Mouse (Mus musculus): ENCODE data around the gene Yipf3. TPM values are rescaled to one million over a fixed set of nuclear protein-coding genes. Genes with fewer than 3 reads are reported as not detected.

Gene Yipf3
- polyA plus RNA-seq (2012; rRNA removed) (92.5 and 136 TPM in 2 replicates), polyA plus RNA-seq (2014; fragmentation: Nextera tagmentation; extraction: Ambion mirVana) (134 and 142 TPM in 2 replicates)

GRCm38 (mm10) chr17:46247512-46248188 lies at the start of gene Yipf3, which contains the start of gene Polr1c:
TSS of gene Yipf3 (plus strand) at chr17:46248080.
TSS of gene Polr1c (minus strand) at chr17:46248054.
- WGBS = under 1% methylated on average over 52 of the region's 53 CpGs
- Histone ChIP-seq H3K4me1 (ENCODE audit: control insufficient read depth, insufficient read depth, low read length) (peaks cover 15% of the 10 kb centered on the region), H3K4me2 (replicated peaks; ENCODE audit: low read depth, low read length, severe bottlenecking) (peak within 1 kb of the TSS; percentile 87), H3K27ac (replicated peaks; ENCODE audit: low read depth, low read length) (peak within 1 kb of the TSS; percentile 52), H3K9me3 (ENCODE audit: control insufficient read depth, low read length) (no peaks in the 10 kb centered on the region), H3K36me3 (ENCODE audit: control insufficient read depth, insufficient read depth, low read length) (peaks cover 74% of the 10 kb centered on the region), H3K4me3 (replicated peaks; ENCODE audit: low read length) (peak within 1 kb of the TSS; percentile 72), H3K27me3 (ENCODE audit: control insufficient read depth, insufficient read depth, low read length) (no peaks in the 10 kb centered on the region), H3K9ac (ENCODE audit: low read depth, low read length, severe bottlenecking) (peak within 1 kb of the TSS; percentile 78)
- DNase-seq (ENCODE audit: low spot score) (peak; percentile 95), ATAC-seq (ENCODE audit: low FRiP score, low read depth) (peak; percentile 92)
- TF ChIP-seq POLR2A (IDR thresholded peaks at IDR 0.05; ENCODE audit: borderline replicate concordance, extremely low read depth, insufficient read depth, insufficient read length) = 0 out of 2 replicates have a peak, but pooled peaks have one; percentile 64

- H3K4me1 ChIP-seq (ENCODE audit: control insufficient read depth, insufficient read depth, low read length) = peaks cover 12% of the 10 kb centered on the region
- peaks cover 47% of the 10 kb centered on the region for H3K36me3 ChIP-seq (ENCODE audit: control insufficient read depth, insufficient read depth, low read length)
- DNase-seq (ENCODE audit: low spot score) (no peak), ATAC-seq (ENCODE audit: low FRiP score, low read depth) (no peak)
- no peaks in the 10 kb centered on the region for H3K27me3 ChIP-seq (ENCODE audit: control insufficient read depth, insufficient read depth, low read length)
- no peak overlapping the region for H3K27ac ChIP-seq (replicated peaks; ENCODE audit: low read depth, low read length)
- TF ChIP-seq POLR2A (IDR thresholded peaks at IDR 0.05; ENCODE audit: borderline replicate concordance, extremely low read depth, insufficient read depth, insufficient read length) = no peak
- H3K9me3 ChIP-seq (ENCODE audit: control insufficient read depth, low read length) = no peaks in the 10 kb centered on the region
- peak overlapping the region; percentile 90 for H3K4me3 ChIP-seq (replicated peaks; ENCODE audit: low read length)
- peak overlapping the region; percentile 74 for H3K4me2 ChIP-seq (replicated peaks; ENCODE audit: low read depth, low read length, severe bottlenecking)
- 73% methylated on average over 6 of the region's 6 CpGs for WGBS
- peak overlapping the region; percentile 83; the same call in 1 of the 2 replicates for H3K9ac ChIP-seq (ENCODE audit: low read depth, low read length, severe bottlenecking)
These were observed 46.7 kb upstream of the Yipf3 start for GRCm38 (mm10) chr17:46201151-46201550.

- Histone ChIP-seq H3K4me3 (replicated peaks; ENCODE audit: low read length) (peak within 1 kb of the TSS; percentile 90), H3K27me3 (ENCODE audit: control insufficient read depth, insufficient read depth, low read length) (no peaks in the 10 kb centered on the region), H3K4me2 (replicated peaks; ENCODE audit: low read depth, low read length, severe bottlenecking) (peak within 1 kb of the TSS; percentile 84), H3K9ac (ENCODE audit: low read depth, low read length, severe bottlenecking) (peak within 1 kb of the TSS; percentile 83), H3K36me3 (ENCODE audit: control insufficient read depth, insufficient read depth, low read length) (peaks cover 47% of the 10 kb centered on the region), H3K4me1 (ENCODE audit: control insufficient read depth, insufficient read depth, low read length) (peaks cover 12% of the 10 kb centered on the region), H3K27ac (replicated peaks; ENCODE audit: low read depth, low read length) (peak within 1 kb of the TSS; percentile 64), H3K9me3 (ENCODE audit: control insufficient read depth, low read length) (no peaks in the 10 kb centered on the region)
- TF ChIP-seq POLR2A (IDR thresholded peaks at IDR 0.05; ENCODE audit: borderline replicate concordance, extremely low read depth, insufficient read depth, insufficient read length) = 0 out of 2 replicates have a peak, but pooled peaks have one; percentile 47
- WGBS = under 1% methylated on average over 52 of the region's 66 CpGs
- DNase-seq (ENCODE audit: low spot score) = peak; percentile 95
- ATAC-seq (ENCODE audit: low FRiP score, low read depth) = peak; percentile 93
These were observed 45.3 kb upstream of the Yipf3 start, which contains the start of the genes Polh and Xpo5 for GRCm38 (mm10) chr17:46202421-46203071. TSS of gene Polh (minus strand) at chr17:46202645. TSS of gene Xpo5 (plus strand) at chr17:46202782.

GRCm38 (mm10) chr17:46203078-46203477 lies 44.8 kb upstream of the Yipf3 start:
- under 1% methylated on average over 20 of the region's 20 CpGs for WGBS
- Histone ChIP-seq H3K36me3 (ENCODE audit: control insufficient read depth, insufficient read depth, low read length) (peaks cover 47% of the 10 kb centered on the region), H3K4me2 (replicated peaks; ENCODE audit: low read depth, low read length, severe bottlenecking) (peak overlapping the region; percentile 84), H3K4me1 (ENCODE audit: control insufficient read depth, insufficient read depth, low read length) (peaks cover 12% of the 10 kb centered on the region), H3K4me3 (replicated peaks; ENCODE audit: low read length) (peak overlapping the region; percentile 90), H3K27ac (replicated peaks; ENCODE audit: low read depth, low read length) (peak overlapping the region; percentile 64), H3K9ac (ENCODE audit: low read depth, low read length, severe bottlenecking) (peak overlapping the region; percentile 83), H3K27me3 (ENCODE audit: control insufficient read depth, insufficient read depth, low read length) (no peaks in the 10 kb centered on the region), H3K9me3 (ENCODE audit: control insufficient read depth, low read length) (no peaks in the 10 kb centered on the region)
- TF ChIP-seq POLR2A (IDR thresholded peaks at IDR 0.05; ENCODE audit: borderline replicate concordance, extremely low read depth, insufficient read depth, insufficient read length) = no peak
- DNase-seq (ENCODE audit: low spot score) (no peak), ATAC-seq (ENCODE audit: low FRiP score, low read depth) (no peak; the same call in 1 of the 2 replicates)

- Histone ChIP-seq H3K27ac (replicated peaks; ENCODE audit: low read depth, low read length) (no peak overlapping the region), H3K9me3 (ENCODE audit: control insufficient read depth, low read length) (no peaks in the 10 kb centered on the region), H3K27me3 (ENCODE audit: control insufficient read depth, insufficient read depth, low read length) (no peaks in the 10 kb centered on the region), H3K4me3 (replicated peaks; ENCODE audit: low read length) (no peak overlapping the region), H3K4me1 (ENCODE audit: control insufficient read depth, insufficient read depth, low read length) (peaks cover 6% of the 10 kb centered on the region), H3K4me2 (replicated peaks; ENCODE audit: low read depth, low read length, severe bottlenecking) (no peak overlapping the region), H3K36me3 (ENCODE audit: control insufficient read depth, insufficient read depth, low read length) (peaks cover 69% of the 10 kb centered on the region), H3K9ac (ENCODE audit: low read depth, low read length, severe bottlenecking) (no peak overlapping the region)
- DNase-seq (ENCODE audit: low spot score) (no peak), ATAC-seq (ENCODE audit: low FRiP score, low read depth) (no peak)
- no peak for TF ChIP-seq POLR2A (IDR thresholded peaks at IDR 0.05; ENCODE audit: borderline replicate concordance, extremely low read depth, insufficient read depth, insufficient read length)
These were observed 41.2 kb upstream of the Yipf3 start for GRCm38 (mm10) chr17:46206676-46207075.
